Mouse (Mus musculus): Measurements from ENCODE around the gene Eif1ad.

DNA sequence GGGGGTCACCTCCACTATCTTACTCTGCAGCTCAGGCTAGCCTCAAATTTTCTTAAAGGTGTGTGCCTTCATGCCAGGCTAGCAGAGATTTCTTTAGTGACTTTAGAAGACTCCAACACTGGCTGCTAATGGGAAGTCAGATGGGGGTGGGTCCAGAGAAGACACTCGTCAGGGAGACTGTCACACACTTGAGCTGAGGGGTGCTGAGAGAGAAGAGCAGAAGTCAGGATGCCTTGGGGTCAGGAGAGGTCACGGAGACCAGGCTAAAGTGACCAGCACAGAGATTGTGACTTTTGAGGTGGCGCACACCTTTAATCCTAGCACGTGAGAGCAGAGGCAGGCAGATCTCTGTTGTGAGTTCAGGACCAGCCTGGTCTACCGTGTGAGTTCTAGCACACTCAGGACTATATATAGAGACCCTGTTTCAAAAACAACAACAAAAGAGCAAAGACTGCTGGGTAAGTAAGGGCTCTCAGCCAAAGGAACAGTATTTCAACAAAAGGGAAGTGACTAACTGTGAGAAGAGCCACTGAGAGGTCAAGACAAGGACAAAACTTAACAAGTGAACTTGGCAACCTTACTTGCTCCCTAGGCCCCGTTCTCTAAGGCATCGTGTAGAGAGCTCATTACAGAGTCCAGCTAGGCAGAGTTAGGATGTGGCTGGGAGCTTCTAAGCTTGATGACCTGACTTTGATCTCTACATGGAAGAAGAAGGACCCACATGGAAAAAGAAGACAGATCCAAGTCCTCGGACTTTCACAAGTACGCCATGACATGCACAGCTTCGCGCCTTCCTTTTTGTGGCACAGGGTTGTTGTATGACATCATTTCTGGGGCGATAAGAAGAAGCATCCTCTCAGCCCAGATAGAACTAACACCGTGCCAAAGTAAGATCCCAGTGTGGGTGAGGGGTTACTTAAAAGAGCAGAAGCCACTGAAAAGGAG lies 41.8 kb downstream of the Eif1ad start:
- TF ChIP-seq EP300 (IDR thresholded peaks at IDR 0.05; ENCODE audit: low read depth): peak; percentile 71; the same call in 1 of the 2 replicates
- TF ChIP-seq CTCF (IDR thresholded peaks at IDR 0.05; ENCODE audit: low read depth): no peak

Data from heart, postnatal 0 days (tissue).